Mouse (Mus musculus): ENCODE results near the gene Clic3.

Gene Clic3

DNA sequence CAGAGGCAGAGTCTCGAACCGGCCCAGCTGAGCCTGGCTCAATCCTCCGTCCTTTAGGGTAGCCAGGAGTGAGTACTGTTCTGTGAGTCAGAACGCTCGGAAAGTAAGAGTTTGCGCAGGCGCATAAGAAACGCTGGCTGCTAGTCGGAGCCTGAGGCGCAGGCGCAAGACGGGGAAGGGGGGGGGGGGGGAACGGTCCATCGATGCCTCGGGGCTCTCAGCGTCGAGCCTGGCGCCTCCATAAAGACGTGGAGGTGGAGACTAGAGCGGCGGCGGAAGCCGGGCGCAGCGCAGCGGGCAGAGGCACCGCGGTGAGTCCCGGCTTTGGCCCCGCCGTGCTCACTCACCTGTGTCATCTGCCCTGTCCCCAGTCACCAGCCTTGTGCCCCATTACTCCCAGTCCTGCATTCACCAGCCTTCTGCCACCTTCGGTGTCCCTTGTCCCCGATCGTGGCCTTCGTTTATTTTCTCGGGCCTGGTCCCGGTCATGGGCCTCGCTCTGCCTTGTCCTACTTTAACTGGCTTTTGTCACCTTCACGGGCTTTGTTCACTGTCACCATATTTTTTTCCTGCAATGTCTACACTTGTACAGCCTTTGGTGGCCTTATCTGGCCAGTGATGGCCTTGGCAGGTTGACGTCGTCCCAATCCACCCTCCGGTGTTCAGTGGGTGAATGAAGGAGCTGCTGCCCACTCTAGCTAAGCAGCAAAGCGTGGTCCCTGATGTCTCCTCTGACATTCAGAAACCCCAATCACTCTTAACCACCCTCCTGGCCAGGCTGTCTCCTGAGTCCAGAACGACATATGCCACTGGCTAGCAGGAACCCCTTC lies 44.2 kb downstream of the Clic3 start, which contains the start of gene Fbxw5:
Gene Fbxw5 (plus strand): TSS at position 175 of the 830 bp plus-strand sequence.
- in situ Hi-C loops (cut with MboI; ENCODE audit: low pct_unique_long_range_greater_than_20kb in 1 of 2, low sequenced_read_pairs in 2 of 2, unreplicated experiment in 1 of 2), result no loop called here

DNA sequence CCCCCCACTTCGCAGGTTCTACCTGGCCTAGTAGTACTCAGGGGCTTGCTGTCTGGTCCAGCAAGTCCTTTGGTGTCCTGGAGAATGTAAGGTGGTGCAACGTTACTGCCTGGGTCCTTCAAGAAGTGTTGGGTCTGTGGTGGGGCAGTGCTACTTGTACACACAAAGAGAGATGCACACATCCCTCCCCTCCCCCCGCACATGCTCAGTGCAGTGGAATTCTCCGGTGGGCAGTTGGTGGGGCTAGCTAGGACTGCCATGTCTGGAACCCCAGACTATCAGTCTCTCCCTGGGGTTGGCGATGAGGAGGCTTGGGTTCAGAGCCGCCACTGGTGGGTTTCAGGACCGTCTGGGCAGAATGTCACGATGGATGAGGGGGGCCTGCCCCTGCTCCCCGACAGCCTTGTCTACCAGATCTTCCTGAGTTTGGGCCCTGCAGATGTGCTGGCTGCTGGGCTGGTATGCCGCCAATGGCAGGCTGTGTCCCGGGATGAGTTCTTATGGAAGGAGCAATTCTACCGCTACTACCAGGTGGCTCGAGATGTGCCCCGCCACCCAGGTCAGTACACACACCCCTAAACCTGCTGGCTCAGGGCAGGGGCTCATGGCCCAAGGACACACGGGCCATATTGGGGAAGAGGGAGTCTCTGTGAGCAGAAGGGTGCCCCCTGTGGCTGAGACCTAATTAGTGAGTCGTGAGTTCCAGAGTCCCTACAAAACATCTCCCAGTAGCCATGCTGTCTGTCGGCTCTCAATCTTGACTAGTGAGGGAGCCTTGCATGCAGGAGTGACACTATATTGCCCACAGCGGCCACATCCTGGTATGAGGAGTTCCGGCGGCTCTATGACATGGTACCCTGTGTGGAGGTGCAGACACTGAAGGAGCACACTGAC lies 45.2 kb downstream of the Clic3 start, which contains the start of gene C8g:
Gene C8g (minus strand): TSS at position 127 of the 894 bp plus-strand sequence.
- in situ Hi-C loops (cut with MboI; ENCODE audit: low pct_unique_long_range_greater_than_20kb in 1 of 2, low sequenced_read_pairs in 2 of 2, unreplicated experiment in 1 of 2), result no loop called here

DNA sequence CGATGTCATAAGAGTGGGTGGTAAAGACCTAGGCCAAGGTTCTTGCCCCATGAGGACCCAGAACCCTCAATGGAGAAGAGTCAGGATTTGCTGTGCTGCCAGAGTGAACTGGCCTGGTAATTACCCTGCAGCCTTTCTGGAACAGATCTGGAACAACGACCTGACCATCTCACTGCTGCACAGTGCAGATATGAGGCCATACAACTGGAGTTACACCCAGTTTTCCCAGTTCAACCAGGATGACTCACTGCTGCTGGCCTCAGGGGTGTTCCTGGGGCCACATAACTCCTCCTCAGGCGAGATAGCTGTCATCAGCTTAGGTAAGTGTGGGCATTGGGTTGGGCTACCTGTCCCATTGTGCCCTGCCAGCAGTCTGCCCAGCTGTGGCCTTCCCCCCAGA lies 46.1 kb downstream of the Clic3 start:
- in situ Hi-C loops (cut with MboI; ENCODE audit: low pct_unique_long_range_greater_than_20kb in 1 of 2, low sequenced_read_pairs in 2 of 2, unreplicated experiment in 1 of 2), result no loop called here

DNA sequence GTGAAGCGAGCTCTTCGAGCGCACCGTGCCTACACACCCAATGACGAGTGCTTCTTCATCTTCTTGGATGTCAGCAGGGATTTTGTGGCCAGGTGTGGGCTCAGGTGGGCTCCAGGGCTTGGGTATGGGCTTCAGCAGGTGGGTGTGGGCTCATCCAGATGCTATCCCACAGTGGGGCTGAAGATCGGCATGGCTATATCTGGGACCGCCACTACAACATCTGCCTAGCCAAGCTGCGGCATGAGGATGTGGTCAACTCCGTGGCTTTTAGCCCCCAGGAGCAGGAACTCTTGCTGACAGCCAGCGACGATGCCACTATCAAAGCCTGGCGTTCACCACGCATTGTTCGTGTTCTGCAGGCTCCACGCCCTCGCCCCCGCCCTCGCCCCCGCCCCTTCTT lies 47.9 kb downstream of the Clic3 start:
- in situ Hi-C loops (cut with MboI; ENCODE audit: low pct_unique_long_range_greater_than_20kb in 1 of 2, low sequenced_read_pairs in 2 of 2, unreplicated experiment in 1 of 2), result no loop called here

DNA sequence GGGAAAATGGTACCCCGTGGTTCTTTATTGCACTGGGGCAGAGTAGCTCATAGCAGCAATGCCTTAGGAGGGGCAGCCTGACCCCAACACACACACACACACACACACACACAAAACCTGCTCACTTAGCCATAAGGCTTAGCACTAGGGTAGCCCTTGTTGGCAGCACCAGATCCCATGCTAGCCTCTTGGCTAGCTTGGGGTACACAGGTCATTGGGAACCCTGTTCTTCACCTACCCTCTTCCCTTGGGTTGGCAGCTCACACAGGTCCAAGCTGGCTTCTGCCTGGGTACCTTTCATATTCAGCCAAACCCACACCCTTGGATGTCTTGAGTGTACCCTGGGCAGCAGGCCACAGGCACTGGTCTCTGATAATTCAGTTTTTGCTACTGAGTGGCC lies 48.4 kb downstream of the Clic3 start:
- in situ Hi-C loops (cut with MboI; ENCODE audit: low pct_unique_long_range_greater_than_20kb in 1 of 2, low sequenced_read_pairs in 2 of 2, unreplicated experiment in 1 of 2), result no loop called here

DNA sequence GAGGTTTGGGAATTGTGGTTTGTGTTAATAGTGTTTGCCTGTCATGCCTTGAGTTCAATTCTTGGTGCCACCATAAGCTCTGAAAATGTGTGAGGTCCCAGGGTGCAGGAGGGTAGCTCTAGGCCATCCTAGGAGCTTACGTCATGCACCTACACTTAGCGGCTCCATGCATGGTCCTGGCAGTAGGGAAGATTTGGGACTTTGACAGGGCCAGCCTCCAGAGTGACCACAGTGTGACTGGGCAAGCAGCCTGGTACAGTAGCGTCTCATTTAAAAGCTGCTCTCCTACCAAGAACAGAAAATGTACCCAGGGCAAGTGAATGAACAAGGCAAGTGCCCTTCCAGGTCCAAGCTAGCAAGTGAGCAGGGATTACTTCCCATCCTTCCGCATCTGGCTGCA lies 49.2 kb downstream of the Clic3 start:
- in situ Hi-C loops (cut with MboI; ENCODE audit: low pct_unique_long_range_greater_than_20kb in 1 of 2, low sequenced_read_pairs in 2 of 2, unreplicated experiment in 1 of 2), result no loop called here

DNA sequence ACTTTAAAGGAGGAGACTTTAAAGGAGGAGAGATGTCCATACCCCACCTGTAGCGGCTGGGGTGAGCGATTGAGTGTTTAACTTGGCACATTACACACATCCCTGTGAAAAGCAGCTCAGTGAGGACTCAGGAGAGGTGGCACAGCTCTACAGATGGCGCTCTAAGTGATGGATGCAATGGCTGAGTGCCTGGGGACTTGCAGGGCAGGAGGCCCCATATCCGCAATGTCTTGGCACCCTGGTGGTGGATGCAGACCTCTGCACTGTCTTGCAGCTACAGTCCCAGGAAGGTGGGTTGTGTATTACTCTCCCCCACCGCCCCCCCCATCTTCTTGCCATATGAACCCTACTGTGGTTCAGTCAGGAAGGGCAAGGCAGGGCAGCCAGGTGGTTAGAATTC lies 50.3 kb downstream of the Clic3 start:
- in situ Hi-C loops (cut with MboI; ENCODE audit: low pct_unique_long_range_greater_than_20kb in 1 of 2, low sequenced_read_pairs in 2 of 2, unreplicated experiment in 1 of 2), result no loop called here
